Mouse (Mus musculus): ENCODE measurements at regions not wholly inside any gene's neighbourhood (a gene's known extent, or its start where the extent isn't known, plus 50 kb on each side); places are given as distances from the start of the nearest gene placed in this dataset.

DNA sequence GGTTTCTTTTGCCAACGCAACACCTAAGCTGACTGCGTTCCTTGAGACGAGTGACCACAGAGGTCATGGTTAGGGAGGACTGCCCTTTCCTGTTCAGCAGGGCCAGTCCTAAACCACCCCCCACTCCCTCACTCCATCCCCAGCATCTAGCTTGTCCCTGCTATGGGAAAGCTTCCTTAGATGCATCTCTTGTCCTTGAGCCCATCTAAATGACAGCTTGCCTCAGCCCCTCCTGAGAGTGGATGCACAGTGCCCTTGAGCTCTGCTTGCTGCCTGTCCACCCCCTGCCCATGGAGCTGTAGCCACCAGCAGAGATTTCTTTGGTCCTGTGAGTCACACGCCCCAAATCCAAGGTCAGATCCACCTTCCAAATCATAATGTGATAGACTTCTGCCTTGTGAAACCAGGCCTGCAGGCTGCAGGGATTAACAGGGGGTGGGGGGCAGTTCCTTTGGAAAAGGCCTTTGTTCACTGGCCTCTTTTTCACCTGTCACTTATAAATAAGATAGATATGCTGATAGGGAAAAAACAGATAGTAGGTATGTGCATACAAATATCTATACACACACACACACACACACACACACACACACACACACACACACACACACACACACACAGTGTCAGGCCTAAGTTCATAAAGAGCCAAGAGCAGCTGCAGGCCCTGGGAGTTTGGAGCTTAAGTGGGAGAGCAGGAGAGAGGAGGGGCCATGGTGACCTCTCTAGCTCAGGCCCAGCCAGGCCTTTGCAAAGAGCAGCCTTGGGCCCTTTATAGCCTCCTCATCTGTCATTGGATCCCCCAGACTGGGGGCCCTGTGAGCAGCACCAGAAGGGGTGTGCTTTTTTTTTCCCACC is 56.4 kb upstream of the Adra2c start:
- DNase-seq (ENCODE audit: low spot score) = no peak

DNA sequence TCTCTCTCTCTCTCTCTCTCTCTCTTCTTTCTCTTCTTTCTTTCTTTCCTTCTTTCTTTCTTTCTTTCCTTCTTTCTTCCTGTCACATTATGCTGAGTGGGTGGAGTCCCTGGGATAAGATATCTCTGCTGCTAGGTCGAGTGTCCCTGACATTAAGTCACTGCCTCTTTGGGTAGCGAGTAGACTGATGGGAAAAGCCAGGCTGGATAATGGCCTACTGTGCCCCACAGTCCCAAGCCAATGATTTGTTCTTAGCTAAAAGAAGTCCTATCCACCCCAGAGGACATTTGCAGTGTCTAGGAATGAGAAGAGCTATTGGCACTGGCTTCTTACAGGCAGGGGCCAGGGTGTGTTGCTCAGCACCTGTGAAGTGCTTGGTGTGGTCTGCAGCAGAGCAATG is 61.8 kb upstream of the Adra2c start:
- no peak for DNase-seq (ENCODE audit: low spot score)

DNA sequence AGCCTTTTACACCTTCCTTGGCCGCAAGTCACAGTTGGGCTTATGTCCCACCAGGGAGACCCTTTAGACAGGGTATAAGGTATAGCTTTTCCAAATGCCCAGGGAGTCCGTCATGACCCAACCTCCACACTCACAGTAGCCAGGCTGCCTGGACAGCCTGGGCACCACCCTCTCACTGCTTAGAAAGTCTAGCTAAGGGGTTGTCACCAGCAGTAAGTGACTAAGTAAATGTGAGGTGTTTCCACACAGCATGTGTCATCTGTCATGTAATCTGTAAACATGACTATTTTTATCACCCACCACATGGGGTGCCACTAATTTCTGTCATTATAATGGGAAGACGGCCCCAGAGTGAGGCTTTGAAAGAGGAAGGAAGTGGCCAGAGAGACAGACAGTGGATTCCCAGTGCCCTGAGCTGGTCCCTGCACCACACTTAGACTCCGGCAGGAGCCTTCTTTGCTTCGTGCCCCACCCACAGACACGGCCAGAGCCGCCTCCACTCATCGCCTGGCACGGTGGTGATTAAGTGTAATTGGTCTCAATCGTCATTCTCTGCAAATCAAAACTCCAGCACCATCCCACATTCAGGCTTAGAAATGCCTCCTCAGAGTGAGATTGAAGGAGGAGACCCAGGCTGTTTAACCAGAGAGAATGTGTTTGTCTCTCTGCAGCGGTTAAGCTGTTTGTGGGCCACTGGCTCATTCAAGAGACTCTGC is 62.5 kb upstream of the Adra2c start:
- peak; percentile 23 for DNase-seq (ENCODE audit: low spot score)

DNA sequence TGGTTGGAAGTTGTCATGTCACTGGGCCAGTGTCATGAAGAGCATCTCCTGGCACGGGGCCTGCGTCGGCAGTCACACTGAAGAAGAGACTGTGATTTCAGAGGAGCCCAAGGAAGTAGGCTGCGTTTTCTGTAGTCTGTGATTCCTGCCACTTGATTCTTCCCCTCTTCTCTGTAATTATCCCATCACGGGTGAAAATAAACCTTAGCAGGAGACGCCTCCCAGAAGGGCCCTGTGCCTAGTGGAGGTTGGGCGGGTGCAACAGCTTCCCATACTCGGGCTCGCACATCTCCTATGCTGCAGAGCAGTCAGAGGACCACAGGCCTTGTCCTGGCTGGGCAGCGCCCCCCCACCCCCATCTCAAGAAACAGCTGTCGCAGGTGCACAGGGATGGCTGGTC is 63.1 kb upstream of the Adra2c start:
- DNase-seq (ENCODE audit: low spot score) = peak; percentile 32

DNA sequence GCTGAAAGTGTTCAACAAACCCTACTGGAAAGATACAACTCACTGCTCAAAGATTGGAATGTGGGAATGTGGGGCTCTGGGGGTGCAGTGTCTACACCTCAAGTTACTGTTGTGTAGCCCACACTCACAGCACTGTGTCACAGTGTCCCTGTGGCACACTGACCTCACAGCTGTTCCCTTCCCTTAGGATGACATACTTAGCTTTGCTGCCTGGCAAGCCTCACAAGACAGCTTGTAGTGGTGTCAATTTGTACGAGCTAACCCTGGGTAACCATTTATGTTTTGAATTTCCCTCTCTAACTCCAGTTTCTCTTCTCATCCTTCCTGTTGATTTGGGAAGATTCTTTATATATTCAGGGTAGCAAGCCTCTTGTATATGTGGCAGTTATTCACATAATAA is 68.8 kb upstream of the Adra2c start:
- DNase-seq (ENCODE audit: low spot score) = no peak

DNA sequence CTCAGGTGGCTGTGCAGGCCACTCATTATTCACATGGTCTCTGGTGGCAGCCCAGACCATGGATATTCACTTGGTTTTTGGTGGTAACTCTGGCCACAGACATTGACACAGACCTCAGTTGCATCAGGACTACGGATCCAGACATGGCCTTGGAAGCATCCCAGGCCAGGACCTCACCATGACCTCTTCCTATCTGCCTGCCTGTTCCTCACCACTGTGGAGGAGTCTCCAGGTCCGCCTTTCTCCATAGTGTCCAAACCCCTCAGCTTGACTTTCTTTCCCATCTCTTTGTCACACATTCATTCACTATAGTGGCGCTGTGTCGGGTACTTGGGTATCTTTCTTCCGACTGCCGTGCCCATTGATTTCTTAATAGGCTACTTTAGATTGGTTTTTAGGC is 74.1 kb upstream of the Adra2c start:
- no peak for DNase-seq (ENCODE audit: low spot score)

DNA sequence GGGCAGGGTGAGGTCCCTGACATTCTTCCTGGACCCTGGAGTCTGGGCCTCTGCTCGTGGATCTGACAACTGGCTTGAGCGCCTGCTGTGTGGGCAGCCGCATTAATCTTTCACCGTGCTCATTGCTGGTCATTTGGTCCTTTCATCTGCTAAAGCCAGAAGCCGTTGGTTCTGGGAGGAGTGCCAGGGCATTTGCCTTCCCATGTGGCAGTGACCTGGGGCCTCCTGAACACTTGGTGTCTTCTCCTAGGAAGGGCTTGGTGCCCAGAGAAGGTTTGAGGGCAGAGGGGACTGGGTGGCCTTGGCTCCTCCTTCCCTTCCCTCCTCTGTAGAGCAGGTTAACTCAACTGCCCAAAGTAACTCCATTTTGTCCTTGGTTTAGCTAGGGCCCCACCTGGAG is 79.7 kb upstream of the Adra2c start:
- no peak for DNase-seq (ENCODE audit: low spot score)

DNA sequence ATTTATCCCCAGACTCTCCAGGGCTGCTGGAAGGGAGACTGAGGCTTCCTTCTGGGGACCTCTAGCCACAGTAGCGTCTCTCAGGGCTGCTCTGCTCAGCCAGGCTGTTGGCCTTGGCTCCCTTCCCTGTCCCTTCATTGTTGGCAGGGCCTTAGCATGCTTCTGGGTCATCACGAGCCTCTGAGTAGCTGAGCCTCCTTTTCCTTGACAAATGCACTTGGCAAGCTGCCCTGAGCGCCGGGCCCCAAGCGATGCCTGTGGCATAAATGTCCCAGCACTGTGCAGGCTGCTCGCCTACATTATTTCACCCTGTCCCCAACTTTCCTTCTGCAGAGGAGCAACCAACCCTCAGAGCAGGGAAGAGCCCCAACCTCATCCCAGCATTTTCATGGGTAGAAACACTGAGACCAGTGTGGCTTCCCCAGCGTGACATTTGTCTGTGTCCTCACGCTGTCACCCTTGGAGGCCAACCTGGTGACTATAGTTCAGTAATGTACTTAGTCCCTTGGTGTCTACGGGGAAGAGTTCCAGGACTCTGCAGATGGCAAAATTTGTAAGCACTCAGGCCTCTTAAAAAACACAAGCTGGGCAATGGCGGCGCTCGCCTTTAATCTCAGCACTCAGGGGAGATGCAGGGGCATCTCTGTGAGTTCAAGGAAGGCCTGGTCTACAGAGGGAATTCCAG is 83.7 kb upstream of the Lrpap1 start:
- DNase-seq (ENCODE audit: low spot score) = peak; percentile 66

DNA sequence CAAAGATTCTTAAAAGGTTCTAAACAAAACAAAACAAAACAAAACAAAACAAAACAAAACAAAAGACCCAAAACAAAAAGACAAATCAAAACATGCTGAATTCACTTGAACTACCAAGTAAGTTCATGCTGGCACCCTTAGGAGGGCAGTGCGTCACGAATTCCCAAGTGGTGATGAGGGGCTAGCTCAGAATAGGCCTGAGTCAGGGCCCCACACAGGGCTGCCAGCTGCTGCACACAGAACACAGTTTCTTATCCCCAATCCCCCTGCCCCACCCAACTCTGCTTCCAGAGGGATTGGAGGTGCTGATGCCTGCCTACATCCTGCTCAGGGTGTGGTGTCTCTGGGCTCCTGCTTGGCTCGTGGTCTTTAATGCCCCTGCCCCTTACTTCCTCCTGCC is 80.3 kb upstream of the Lrpap1 start:
- no peak for DNase-seq (ENCODE audit: low spot score)

DNA sequence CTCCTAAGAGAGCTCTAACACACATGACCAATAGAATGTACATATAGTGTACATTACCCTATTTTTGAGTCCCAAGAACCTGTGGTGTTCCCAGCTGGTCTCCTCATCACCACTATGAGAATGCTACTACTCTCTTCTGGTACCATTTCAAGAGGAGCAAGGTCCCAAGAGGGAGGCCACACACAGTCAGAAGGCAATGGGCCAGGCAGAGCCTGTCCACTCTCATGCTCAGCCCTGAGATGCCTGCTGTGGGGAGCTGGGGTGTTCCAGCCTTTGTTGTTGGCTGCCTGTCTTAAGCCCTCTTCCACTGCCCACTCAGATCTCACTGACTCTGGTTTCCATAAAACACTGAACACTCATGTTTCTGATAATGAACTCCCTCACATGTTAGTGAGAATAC is 79.7 kb upstream of the Lrpap1 start:
- DNase-seq (ENCODE audit: low spot score) = no peak

DNA sequence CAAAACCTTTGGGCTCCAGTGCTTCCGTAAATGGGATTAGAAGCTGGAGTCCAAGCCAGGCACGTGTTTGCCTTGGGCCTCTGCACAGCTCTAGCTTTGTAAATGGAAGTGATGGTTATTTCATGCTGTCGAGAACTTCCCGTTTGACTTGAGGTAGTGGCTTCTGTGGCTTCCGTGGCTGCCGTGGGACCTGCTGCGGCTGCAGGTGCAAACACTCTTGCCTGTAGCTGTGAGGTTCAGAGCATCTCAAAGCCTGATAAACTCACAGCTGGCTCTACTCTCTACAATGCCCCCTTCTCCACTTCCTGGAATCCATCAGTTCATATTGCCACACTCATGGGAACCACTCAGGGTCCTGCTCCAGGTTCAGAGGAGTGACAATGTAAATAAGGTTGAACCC is 77.9 kb upstream of the Lrpap1 start:
- no peak for DNase-seq (ENCODE audit: low spot score)

DNA sequence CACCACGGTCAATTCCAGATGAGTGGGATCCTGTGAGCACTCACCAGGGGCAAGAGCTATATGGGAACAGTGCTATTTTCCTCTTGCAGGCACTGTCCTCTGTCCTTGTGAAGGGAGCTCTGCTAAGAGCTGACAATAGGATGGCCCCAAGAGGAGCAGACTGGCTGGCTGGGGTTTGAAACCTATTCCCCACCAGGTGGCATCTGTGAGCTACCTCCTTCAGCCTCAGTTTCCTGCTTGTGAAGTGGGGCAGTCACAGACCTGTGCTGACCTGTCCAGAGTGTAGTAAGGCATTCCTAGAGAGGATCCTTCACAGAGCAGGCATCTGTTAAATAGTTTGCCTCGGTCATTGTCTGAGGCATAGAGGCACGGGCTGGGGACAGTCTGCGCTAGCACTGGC is 71.8 kb upstream of the Lrpap1 start:
- no peak for DNase-seq (ENCODE audit: low spot score)

DNA sequence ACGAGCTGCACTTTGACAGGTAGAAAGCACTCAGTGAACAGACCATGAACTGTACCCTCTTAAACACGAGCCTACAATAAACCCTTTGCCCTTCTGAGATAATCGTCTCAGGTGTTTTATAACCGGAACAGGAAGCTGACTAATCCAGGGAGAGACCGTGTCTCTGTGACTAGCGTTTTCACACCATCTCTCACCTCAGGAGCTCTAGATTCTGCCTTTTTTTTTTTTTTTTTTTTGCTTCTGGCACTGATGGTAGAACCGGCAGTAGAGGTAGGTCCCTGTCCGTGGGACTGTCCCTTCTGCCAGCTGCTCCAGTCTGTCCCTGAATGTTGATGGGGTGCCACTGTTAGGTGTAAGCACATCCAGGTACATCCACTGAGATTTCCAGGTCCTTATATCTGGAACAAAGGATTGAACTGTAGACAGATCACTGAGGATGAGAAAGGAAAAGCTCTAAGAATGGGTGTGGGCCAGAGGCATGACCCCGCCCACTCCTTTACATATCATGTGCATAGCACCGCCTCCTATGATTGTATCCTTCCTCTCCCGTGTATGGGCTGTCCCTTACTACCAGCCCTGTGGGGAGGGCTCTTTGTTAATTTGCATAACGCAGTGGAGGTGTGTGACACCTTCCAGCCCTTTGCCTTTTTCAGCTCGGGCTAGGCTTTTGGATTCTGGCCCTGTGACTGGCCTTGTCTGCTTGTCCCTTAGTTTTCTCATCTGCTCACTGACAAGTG is 70.7 kb upstream of the Lrpap1 start:
- no peak for DNase-seq (ENCODE audit: low spot score)

DNA sequence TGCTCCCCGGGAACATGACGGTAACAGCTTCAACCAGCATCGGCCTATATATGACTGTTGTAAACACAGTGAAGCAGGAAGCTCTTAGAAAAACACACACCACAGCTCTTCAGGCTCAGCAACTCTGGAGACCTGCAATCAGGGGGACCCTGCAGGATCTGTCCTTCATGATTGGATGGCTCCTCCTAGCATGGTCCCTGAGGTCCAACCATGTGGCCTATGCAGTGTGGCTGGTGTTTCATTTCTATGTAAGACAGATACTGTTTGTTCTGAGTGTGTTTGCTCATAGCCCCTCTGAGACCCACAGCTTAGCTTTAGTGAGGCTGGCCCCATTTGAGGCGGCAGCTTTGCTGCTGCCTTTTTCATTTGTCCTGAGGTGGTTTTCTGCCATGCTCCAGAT is 68.8 kb upstream of the Lrpap1 start:
- DNase-seq (ENCODE audit: low spot score) = no peak

DNA sequence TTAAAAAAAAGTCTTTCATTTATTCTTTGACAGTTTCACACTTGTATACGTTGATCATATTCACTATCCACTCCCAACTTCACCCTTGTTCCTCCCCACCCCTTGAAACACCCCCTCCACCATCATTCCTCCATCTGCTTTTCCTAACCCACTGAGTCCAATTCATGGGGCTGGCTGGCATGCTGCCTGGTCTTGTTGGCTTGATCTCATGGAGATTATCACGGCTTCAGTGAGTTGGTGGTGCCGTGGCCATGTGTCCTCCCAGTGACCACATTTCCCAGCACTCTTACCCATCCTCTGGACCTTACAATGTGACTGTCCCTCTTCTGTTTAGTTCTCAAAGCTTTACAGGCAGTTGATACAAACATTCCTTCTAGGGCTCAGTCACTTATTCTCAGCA is 65.8 kb upstream of the Lrpap1 start:
- no peak for DNase-seq (ENCODE audit: low spot score)

DNA sequence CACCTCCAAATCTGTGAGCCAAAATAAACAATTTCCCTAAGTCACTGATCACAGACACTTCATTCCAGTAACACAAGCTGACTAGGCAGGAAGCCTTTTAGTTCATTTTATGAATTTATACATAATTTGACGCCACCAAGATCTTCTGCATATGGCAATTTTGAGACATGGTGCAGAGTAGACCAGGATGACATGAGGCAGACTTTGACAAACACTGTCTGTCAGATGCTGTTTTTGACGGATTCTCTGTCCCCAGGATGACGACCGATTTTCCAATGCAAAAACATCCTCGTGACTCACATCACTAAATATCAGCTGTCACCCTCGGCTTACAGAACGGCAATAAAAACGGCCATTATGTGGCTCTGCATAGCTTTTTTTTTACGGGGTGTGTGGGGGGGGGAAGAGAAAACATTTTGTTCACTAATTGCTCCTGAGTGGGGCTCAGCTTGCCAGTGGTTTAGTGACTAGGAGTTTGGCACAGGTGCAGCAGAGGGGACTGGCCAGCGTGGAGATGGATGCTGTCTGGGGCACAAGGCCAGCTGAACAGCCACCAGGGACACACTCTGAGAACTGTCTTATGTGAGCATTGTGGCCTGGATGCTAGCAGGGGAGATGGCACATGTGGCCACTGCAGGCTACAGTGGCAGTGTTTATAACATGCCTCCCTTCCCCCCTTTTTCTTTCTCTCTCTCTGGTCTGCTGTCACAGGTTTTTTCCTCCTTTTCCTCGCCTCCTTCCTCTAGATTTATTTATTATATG is 65.0 kb upstream of the Lrpap1 start:
- DNase-seq (ENCODE audit: low spot score) = no peak

DNA sequence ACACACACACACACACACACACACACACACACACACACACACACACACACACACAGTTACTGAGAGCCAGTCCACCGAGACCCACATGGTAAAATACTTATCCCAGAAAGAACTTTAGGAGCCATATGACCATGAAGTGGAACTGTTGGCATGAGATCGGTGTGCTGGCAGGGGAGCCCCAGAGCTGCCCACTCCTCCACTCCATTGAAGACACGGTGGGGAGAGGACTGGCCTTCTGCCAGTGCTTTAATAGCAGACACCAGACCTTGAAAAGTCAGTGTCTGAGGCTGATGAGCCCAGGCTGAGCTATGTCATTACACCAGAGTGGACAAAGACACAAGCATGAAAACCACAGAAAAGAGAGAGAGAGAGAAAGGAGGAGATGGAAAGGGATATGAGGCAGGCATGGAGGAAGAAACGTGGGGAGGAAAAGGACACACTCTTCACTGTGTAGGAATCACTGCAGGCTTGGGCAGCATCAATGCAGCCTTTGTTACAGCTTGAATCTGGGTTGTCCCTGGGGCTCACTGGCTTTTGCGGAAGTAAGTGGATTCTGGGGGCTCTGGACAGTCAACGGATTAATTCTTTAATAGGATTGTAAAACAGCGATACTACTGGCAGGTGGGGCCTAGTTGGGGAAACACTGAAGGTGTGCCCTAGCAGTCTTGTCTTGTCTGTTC is 64.2 kb upstream of the Lrpap1 start:
- no peak for DNase-seq (ENCODE audit: low spot score)

DNA sequence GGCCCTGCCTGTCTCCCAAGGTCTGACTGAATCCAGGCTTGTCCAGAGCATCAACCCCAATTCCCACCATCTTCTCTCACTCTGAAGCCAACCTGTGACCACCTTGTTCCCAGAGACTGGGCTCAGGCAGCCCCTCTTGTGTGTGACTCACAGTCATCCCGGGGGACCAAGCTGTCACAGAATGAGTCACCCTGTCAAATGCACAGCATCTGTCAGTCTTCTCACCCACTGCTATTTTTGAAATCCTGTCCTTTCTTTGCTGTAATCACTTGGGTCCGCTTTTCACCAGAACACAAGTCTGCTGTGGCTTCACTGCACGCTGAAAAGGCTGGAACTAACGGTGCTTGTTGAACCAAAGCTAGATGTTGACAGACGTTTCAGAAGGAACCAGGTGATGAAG is 63.3 kb upstream of the Lrpap1 start:
- DNase-seq (ENCODE audit: low spot score) = no peak

DNA sequence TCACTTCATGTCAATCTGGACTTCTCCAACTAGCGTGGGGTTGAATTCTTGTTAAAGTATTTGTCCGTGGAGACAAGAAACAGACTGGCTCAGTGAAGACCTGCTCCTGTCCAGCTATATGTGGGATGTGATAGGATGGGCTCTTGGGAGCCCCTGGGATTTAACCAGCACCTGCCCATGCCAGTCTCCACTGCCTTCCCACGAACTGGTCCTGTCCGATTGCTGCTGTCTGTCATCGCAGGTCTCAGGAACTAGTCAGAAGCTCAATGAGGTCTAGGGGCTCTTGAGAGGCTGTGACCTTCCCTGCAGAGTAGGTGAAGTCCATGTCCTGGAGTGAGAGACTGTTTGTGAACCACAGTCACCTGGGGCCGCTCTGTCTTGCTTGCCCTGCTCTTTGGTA is 62.8 kb upstream of the Lrpap1 start:
- no peak for DNase-seq (ENCODE audit: low spot score)

DNA sequence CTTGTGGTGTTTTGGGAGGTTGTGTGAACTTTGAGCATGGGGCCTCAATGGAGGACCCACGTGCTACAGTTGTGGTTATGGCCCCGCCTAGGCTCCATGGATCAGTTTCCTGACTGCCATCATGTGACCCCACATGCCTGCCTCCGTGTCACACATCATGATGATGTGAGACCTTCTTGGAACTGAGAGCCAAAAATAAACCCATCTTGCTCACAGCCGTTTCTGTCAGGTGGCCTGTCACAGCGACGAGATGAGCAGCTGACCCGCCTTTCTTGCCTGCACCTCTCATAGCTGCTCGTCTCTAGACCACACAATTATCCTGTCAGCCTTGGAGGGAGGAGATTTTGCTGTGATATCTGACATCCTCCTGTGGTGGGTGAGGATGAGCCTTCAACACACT is 60.4 kb upstream of the Lrpap1 start:
- no peak for DNase-seq (ENCODE audit: low spot score)

DNA sequence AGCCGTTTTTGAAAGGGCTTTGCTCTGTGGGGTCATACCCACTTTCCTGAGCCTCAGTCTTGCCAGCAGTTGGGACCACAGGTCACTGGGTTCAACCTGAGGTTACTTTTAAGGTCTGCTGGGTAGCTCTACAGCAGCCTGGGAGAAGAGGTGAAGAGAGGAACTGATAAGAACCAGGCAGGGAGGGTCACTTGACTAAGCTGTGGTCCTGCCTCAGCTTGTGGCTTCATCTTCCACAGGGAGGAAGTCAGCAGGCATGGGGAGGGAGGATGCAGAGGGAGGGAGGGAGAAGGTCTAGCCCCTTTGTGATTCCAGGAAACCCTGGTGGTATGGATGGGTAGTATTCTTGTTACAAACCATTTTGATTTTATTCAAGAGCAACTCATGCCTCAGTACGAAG is 59.9 kb upstream of the Lrpap1 start:
- DNase-seq (ENCODE audit: low spot score) = no peak
